Mouse (Mus musculus) midbrain, embryonic 15.5 days (tissue): Measurements from ENCODE around the gene Rpl37a. TPM values are rescaled to one million over a fixed set of nuclear protein-coding genes. Genes with fewer than 3 reads are reported as not detected.
A peak's percentile ranks its signal among the peaks of the same experiment; 100 is the strongest.

Experiments used
- ATAC-seq: fragments of 200-750 bp; cut with Nextera tagmentation; replicated peaks from 2 replicates; pipeline ENCODE4 v1.8.0; 2017; ENCODE audit warnings: moderate TSS enrichment
- H3K27ac ChIP-seq: fragments of 300-500 bp; sonication (generic); 2 replicates; pipeline ENCODE4 v1.5.1; 2015; ENCODE audit warnings: mild to moderate bottlenecking, inconsistent platforms
- H3K27me3 ChIP-seq: fragments of 300-500 bp; sonication (generic); replicated peaks from 2 replicates; pipeline ENCODE4 v1.6.1; 2015; ENCODE audit warnings: inconsistent platforms
- H3K36me3 ChIP-seq: fragments of 300-500 bp; sonication (generic); replicated peaks from 2 replicates; pipeline ENCODE4 v1.6.1; 2015; ENCODE audit warnings: inconsistent platforms
- H3K4me1 ChIP-seq: fragments of 300-500 bp; sonication (generic); 2 replicates; pipeline ENCODE4 v1.6.1; 2015; ENCODE audit warnings: inconsistent platforms
- H3K4me2 ChIP-seq: fragments of 300-500 bp; sonication (generic); 2 replicates; pipeline ENCODE4 v1.6.1; 2015; ENCODE audit warnings: inconsistent platforms, mild to moderate bottlenecking, moderate library complexity
- H3K4me3 ChIP-seq: fragments of 300-500 bp; sonication (generic); 2 replicates; pipeline ENCODE4 v1.5.1; 2015; ENCODE audit warnings: mild to moderate bottlenecking, inconsistent platforms
- H3K9ac ChIP-seq: fragments of 300-500 bp; sonication (generic); 2 replicates; pipeline ENCODE4 v1.6.1; 2015; ENCODE audit warnings: mild to moderate bottlenecking, inconsistent platforms
- H3K9me3 ChIP-seq: fragments of 300-500 bp; sonication (generic); 2 replicates; pipeline ENCODE4 v1.6.1; 2016; ENCODE audit warnings: inconsistent platforms
- WGBS: fragments of 180-500 bp; shearing (Covaris S2); methylation state at CpG from one replicate; pipeline ENCODE4 v1.1.7; 2015; ENCODE audit warnings: mixed read lengths; 5-methylcytosine and 5-hydroxymethylcytosine counted together
- polyA plus RNA-seq: library from polyadenylated mRNA; unstranded; fragments of >200 nt; fragmentation: Nextera tagmentation; extraction: Ambion mirVana; gene quantifications from 2 replicates; pipeline ENCODE4 v1.2.1, GENCODE M21; 2015

Rpl37a gene
- 838 and 878 TPM in 2 replicates for polyA plus RNA-seq

GRCm38 (mm10) chr1:72710753-72711653, at the start of gene Rpl37a:
Rpl37a (plus strand) TSS chr1:72711290.
- Histone ChIP-seq H3K9me3 (no peaks in the 10 kb centered on the region), H3K27me3 (no peaks in the 10 kb centered on the region), H3K4me3 (peak within 1 kb of the TSS; percentile 64), H3K36me3 (peaks cover 14% of the 10 kb centered on the region), H3K4me2 (peak within 1 kb of the TSS; percentile 63), H3K4me1 (peaks cover 20% of the 10 kb centered on the region), H3K9ac (peak within 1 kb of the TSS; percentile 81), H3K27ac (peak within 1 kb of the TSS; percentile 84)
- ATAC-seq, result peak; percentile 95
- 2% methylated on average over 68 of the region's 68 CpGs for WGBS

GRCm38 (mm10) chr1:72673070-72673469, 38.0 kb upstream of the Rpl37a start:
- Histone ChIP-seq H3K27me3 (no peaks in the 10 kb centered on the region), H3K4me1 (no peaks in the 10 kb centered on the region), H3K9me3 (no peaks in the 10 kb centered on the region), H3K27ac (no peak overlapping the region), H3K36me3 (no peaks in the 10 kb centered on the region), H3K4me3 (no peak overlapping the region), H3K4me2 (no peak overlapping the region), H3K9ac (no peak overlapping the region)
- WGBS, result 39% methylated on average over 3 of the region's 3 CpGs
- no peak for ATAC-seq

- Histone ChIP-seq H3K36me3 (no peaks in the 10 kb centered on the region), H3K27me3 (no peaks in the 10 kb centered on the region), H3K27ac (no peak overlapping the region), H3K9me3 (no peaks in the 10 kb centered on the region), H3K4me1 (no peaks in the 10 kb centered on the region), H3K4me2 (no peak overlapping the region), H3K4me3 (no peak overlapping the region), H3K9ac (no peak overlapping the region)
- ATAC-seq, result no peak
- WGBS, result 53% methylated on average over 3 of the region's 3 CpGs
These were observed 14.8 kb upstream of the Rpl37a start for GRCm38 (mm10) chr1:72696256-72696655.

GRCm38 (mm10) chr1:72698651-72699050, 12.4 kb upstream of the Rpl37a start:
- ATAC-seq, result no peak
- H3K4me1 ChIP-seq, result no peaks in the 10 kb centered on the region
- H3K4me2 ChIP-seq, result no peak overlapping the region
- no peak overlapping the region for H3K27ac ChIP-seq
- no peaks in the 10 kb centered on the region for H3K36me3 ChIP-seq
- WGBS, result 59% methylated on average over 4 of the region's 4 CpGs
- H3K27me3 ChIP-seq, result no peaks in the 10 kb centered on the region
- H3K9me3 ChIP-seq, result no peaks in the 10 kb centered on the region
- no peak overlapping the region for H3K9ac ChIP-seq
- H3K4me3 ChIP-seq, result no peak overlapping the region

GRCm38 (mm10) chr1:72700479-72700878, 10.6 kb upstream of the Rpl37a start, which contains the start of gene Ankar:
Ankar (minus strand) TSS chr1:72700579.
- Histone ChIP-seq H3K4me2 (no peak within 1 kb of the TSS), H3K27ac (no peak within 1 kb of the TSS), H3K4me1 (no peaks in the 10 kb centered on the region), H3K36me3 (no peaks in the 10 kb centered on the region), H3K4me3 (no peak within 1 kb of the TSS), H3K9me3 (no peaks in the 10 kb centered on the region), H3K27me3 (no peaks in the 10 kb centered on the region), H3K9ac (no peak within 1 kb of the TSS)
- 80% methylated on average over 11 of the region's 11 CpGs for WGBS
- ATAC-seq, result no peak

- Histone ChIP-seq H3K9me3 (no peaks in the 10 kb centered on the region), H3K4me3 (no peak overlapping the region), H3K4me1 (peaks cover 8% of the 10 kb centered on the region), H3K27ac (no peak overlapping the region), H3K36me3 (0 out of 2 replicates have a peak, but pooled peaks cover under 1% of the 10 kb centered on the region), H3K4me2 (no peak overlapping the region), H3K9ac (no peak overlapping the region), H3K27me3 (no peaks in the 10 kb centered on the region)
- 74% methylated on average over 4 of the region's 4 CpGs for WGBS
- ATAC-seq, result no peak
These were observed 3.6 kb upstream of the Rpl37a start for GRCm38 (mm10) chr1:72707525-72707924.

GRCm38 (mm10) chr1:72711684-72712083, 594 bp downstream of the Rpl37a start:
- peak overlapping the region; percentile 81 for H3K9ac ChIP-seq
- WGBS, result under 1% methylated on average over 17 of the region's 17 CpGs
- peaks cover 14% of the 10 kb centered on the region for H3K36me3 ChIP-seq
- peak overlapping the region; percentile 63 for H3K4me2 ChIP-seq
- no peaks in the 10 kb centered on the region for H3K27me3 ChIP-seq
- no peaks in the 10 kb centered on the region for H3K9me3 ChIP-seq
- peak overlapping the region; percentile 64 for H3K4me3 ChIP-seq
- peaks cover 20% of the 10 kb centered on the region for H3K4me1 ChIP-seq
- H3K27ac ChIP-seq, result peak overlapping the region; percentile 84
- ATAC-seq, result no peak; the same call in 1 of the 2 replicates

- 72% methylated on average over 4 of the region's 4 CpGs for WGBS
These were observed 3.5 kb downstream of the Rpl37a start for GRCm38 (mm10) chr1:72714547-72714946.

GRCm38 (mm10) chr1:72715065-72715464, 4.0 kb downstream of the Rpl37a start:
- no peak for ATAC-seq
- no peak overlapping the region for H3K9ac ChIP-seq
- 84% methylated on average over 1 of the region's 1 CpGs for WGBS
- no peaks in the 10 kb centered on the region for H3K27me3 ChIP-seq
- H3K36me3 ChIP-seq, result peaks cover 14% of the 10 kb centered on the region
- H3K27ac ChIP-seq, result no peak overlapping the region
- H3K4me3 ChIP-seq, result no peak overlapping the region
- peaks cover 20% of the 10 kb centered on the region for H3K4me1 ChIP-seq
- no peak overlapping the region for H3K4me2 ChIP-seq
- H3K9me3 ChIP-seq, result no peaks in the 10 kb centered on the region

More at GRCm38 (mm10) chr1:72714547-72714946, 3.5 kb downstream of the Rpl37a start:
- H3K27me3 ChIP-seq, result no peaks in the 10 kb centered on the region
- no peak overlapping the region for H3K4me2 ChIP-seq
- H3K4me3 ChIP-seq, result no peak overlapping the region
- H3K27ac ChIP-seq, result no peak overlapping the region
- H3K9ac ChIP-seq, result no peak overlapping the region
- peaks cover 20% of the 10 kb centered on the region for H3K4me1 ChIP-seq
- H3K36me3 ChIP-seq, result peaks cover 14% of the 10 kb centered on the region
- ATAC-seq, result no peak
- no peaks in the 10 kb centered on the region for H3K9me3 ChIP-seq

GRCm38 (mm10) chr1:72715593-72716361, 4.7 kb downstream of the Rpl37a start:
- H3K4me1 ChIP-seq, result peaks cover 20% of the 10 kb centered on the region
- no peaks in the 10 kb centered on the region for H3K9me3 ChIP-seq
- H3K27ac ChIP-seq, result no peak overlapping the region
- 79% methylated on average over 3 of the region's 3 CpGs for WGBS
- no peak overlapping the region for H3K4me3 ChIP-seq
- H3K36me3 ChIP-seq, result peaks cover 14% of the 10 kb centered on the region
- H3K4me2 ChIP-seq, result no peak overlapping the region
- no peak overlapping the region for H3K9ac ChIP-seq
- ATAC-seq, result no peak
- H3K27me3 ChIP-seq, result no peaks in the 10 kb centered on the region

- H3K4me2 ChIP-seq, result no peak overlapping the region
- no peak overlapping the region for H3K27ac ChIP-seq
- H3K4me3 ChIP-seq, result no peak overlapping the region
- peaks cover 20% of the 10 kb centered on the region for H3K4me1 ChIP-seq
- ATAC-seq, result no peak
- 46% methylated on average over 2 of the region's 2 CpGs for WGBS
- no peaks in the 10 kb centered on the region for H3K27me3 ChIP-seq
- no peak overlapping the region for H3K9ac ChIP-seq
- peaks cover 14% of the 10 kb centered on the region for H3K36me3 ChIP-seq
- H3K9me3 ChIP-seq, result no peaks in the 10 kb centered on the region
These were observed 5.3 kb downstream of the Rpl37a start for GRCm38 (mm10) chr1:72716421-72716820.

- Histone ChIP-seq H3K9me3 (no peaks in the 10 kb centered on the region), H3K9ac (no peak overlapping the region), H3K4me3 (no peak overlapping the region), H3K4me2 (no peak overlapping the region), H3K27ac (no peak overlapping the region), H3K36me3 (peaks cover 14% of the 10 kb centered on the region), H3K27me3 (no peaks in the 10 kb centered on the region), H3K4me1 (peaks cover 17% of the 10 kb centered on the region)
- peak; percentile 42; the same call in 1 of the 2 replicates for ATAC-seq
- WGBS, result 10% methylated on average over 5 of the region's 5 CpGs
These were observed 5.8 kb downstream of the Rpl37a start for GRCm38 (mm10) chr1:72716926-72717325.
